Mouse (Mus musculus) monocyte, adult 5-6 weeks (primary cell): Measurements from ENCODE around the gene Ccng2. TPM values are rescaled to one million over a fixed set of nuclear protein-coding genes. Genes with fewer than 3 reads are reported as not detected.

ENCODE experiments used
- ATAC-seq: fragments of 153-309, 156-312 bp; replicated peaks from 2 replicates; pipeline ENCODE4 v1.8.0; 2017; ENCODE audit warnings: mild to moderate bottlenecking; ENCODE audit not compliant: low TSS enrichment, insufficient number of reproducible peaks, severe bottlenecking, poor library complexity, low FRiP score
- total RNA-seq: library from RNA; stranded (forward); fragments of 200-1000, 200-491, 200-594 nt; gene quantifications from 3 replicates; pipeline ENCODE4 v1.2.3, GENCODE M21; 2017

Ccng2 gene
- total RNA-seq, 1 experiment from 2014 or later = 96.1 TPM

DNA sequence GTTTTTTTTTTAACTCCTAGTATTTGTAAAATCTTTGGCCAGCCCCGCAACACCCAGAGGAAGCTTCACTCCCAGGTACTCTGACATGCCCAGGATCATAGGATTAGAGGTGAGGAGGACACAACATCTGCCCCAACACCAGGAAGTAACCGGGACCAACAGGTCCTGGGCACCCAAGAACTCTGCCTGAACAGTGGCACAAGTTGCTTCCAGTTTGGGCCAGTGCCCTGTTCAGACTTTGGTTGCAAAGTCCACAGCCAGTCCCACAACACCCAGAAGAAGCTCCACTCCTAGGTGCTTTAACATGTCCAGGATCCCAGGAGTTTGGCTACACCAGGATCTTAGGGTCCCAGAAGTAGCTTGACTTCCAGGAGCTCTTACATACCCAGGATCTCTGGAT is 41.9 kb downstream of the Ccng2 start:
- no peak for ATAC-seq

- ATAC-seq = no peak
Observed at GRCm38 (mm10) chr5:93323320-93324001, 56.4 kb downstream of the Ccng2 start.

Other genes with a start within 250 kb of the Ccng2 start
- not detected in 3 replicates for gene Sowahb, start 222.2 kb upstream of the Ccng2 start, total RNA-seq
- 78.7 to 182 TPM (median 86.3 TPM) in 3 replicates for gene Sept11, start 173.8 kb upstream of the Ccng2 start, total RNA-seq
- gene Ccni, start 60.8 kb upstream of the Ccng2 start, total RNA-seq = 90.9 to 115 TPM (median 110 TPM) in 3 replicates
- 0.96 to 4.9 TPM (median 2.6 TPM) in 3 replicates for gene 2010109A12Rik, start 60.7 kb upstream of the Ccng2 start, total RNA-seq